Mouse (Mus musculus) layer of hippocampus, adult 9-10 months (tissue): ENCODE results near the gene Gm13090.

ENCODE experiments used
- DNase-seq: peaks from one replicate; pipeline ENCODE4 v3.0.0; 2022; ENCODE audit warnings: low spot score

Gm13090 gene

DNA sequence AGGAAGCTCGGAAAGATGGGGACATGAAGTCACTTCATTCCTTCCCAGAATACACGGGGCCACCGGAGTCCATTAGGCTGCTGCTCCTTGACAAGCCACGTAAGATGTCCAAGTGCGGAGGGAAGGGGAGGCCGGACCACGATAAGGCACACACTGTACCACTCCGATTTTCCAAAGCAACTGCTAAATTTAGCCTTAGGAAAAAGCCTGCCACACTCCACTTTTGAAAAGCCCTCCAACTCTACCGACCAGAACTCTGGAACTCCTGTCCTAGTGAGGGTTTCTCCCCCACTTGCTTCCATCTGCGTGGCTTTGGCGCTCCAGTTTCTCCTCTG lies 7.7 kb downstream of the Gm13090 start:
- no peak for DNase-seq

DNA sequence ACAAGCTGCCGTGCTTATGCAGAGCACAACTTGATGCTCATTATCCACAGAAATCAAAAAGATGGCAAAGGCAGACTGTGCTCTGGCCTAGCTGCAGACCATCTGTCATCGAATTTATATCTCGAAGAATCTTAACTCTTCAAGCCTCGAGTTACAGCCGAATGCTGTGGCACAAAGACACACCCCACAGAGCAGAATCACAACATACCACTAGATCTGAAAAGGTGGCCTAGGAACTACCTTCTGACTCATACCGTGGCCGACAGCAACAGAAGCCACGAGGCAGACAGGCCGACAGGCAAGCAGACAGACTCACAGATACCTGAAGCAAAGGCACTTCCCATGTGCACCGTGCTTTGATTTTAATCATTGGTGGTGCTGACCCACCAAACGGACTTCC lies 14.3 kb downstream of the Gm13090 start:
- peak; percentile 58 for DNase-seq

DNA sequence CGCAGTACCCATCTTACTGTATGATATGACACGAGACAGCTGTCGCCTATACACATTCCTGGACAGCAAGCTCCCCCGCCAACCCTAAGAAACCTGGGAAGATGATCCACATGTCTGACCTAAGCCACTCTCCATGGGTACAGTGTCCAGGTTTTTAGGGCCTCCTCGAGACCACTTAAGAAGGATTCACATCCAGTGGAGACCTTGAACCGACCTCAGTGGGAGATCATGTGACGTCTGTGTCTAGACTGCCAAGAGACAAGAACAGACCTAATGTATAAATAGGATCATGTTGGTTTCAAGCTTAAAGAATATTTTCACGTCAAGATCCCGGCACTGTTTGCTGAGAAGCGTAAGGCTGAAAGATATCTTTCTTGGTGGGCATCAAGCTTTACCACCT lies 14.8 kb downstream of the Gm13090 start:
- no peak for DNase-seq

DNA sequence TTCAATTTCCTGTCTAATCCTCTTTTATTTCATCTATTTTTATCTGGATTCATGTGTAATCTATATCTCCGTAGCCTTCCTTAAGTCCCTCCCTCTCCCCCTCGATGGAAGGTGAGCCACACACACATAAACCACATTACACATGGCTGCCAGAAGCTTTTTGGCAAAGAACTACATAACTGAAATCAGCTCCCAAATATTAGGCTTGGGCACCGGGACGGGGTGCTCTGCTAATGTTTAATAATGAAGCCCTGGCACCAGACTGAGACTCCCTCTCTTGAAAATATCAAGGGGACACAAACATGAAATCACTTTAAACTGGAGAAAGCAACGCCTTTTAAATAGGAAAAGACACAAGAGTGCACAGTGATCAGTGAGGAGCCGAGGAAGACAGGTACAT lies 16.5 kb downstream of the Gm13090 start:
- DNase-seq, result no peak

DNA sequence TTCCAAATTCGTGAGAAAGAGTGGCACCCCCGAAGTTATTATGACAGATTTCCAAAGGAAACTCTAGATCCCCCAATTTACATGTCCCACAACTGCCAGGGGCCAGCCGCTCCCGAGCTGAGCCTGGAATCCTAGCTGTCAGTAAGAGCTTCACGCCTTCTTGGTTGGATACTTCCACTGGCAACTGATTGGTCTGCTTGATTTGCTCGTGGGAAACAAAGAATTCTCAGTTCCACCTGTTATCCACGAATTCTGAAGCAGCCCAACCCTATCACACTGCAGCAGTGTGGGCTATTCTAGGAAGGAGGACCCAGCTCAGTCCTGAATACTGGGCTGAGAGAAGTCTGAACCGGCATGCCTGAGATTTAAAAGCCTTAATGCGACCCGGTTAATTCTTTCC lies 17.1 kb downstream of the Gm13090 start:
- no peak for DNase-seq

DNA sequence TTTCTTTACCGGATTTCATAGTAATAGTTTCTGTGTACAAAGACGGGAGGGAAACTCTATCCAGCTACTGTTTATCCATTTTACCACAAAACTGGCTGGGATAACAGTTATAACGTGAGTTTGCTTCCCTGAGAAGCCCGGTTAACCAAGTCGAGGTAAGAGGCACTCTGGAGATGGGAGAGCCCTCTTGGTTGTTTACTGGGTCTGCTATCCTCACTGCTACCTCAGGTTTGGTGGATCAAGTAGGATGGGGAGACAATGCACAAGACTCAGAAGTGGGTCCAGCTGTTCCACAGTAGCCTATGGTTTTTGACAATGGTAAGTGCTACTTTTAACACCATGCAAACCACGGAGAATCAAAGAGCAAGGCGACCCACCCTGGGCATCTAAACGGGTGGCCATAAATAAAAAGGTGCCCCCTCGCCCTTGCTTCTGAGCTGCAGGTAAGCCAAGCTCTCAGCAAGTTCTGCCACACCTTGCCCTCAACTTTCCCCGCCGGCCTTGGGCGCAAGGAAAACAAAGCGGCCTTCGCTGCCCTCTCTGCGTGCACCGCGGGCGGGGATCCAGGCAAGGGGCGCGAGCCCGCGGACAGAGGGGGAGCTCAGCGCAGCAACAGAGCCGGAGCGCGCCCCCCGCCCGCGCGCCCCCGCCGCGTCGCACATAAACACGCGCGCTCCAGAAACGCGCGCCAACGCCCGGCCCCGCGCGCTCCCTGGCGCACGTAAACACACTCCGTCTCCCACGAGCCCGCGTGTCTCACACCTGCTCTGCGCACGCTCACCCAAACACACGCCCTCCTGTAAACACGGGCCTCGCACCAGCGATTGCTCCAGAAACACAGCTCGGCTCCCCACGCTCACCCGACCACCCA lies 18.0 kb downstream of the Gm13090 start:
- no peak for DNase-seq

DNA sequence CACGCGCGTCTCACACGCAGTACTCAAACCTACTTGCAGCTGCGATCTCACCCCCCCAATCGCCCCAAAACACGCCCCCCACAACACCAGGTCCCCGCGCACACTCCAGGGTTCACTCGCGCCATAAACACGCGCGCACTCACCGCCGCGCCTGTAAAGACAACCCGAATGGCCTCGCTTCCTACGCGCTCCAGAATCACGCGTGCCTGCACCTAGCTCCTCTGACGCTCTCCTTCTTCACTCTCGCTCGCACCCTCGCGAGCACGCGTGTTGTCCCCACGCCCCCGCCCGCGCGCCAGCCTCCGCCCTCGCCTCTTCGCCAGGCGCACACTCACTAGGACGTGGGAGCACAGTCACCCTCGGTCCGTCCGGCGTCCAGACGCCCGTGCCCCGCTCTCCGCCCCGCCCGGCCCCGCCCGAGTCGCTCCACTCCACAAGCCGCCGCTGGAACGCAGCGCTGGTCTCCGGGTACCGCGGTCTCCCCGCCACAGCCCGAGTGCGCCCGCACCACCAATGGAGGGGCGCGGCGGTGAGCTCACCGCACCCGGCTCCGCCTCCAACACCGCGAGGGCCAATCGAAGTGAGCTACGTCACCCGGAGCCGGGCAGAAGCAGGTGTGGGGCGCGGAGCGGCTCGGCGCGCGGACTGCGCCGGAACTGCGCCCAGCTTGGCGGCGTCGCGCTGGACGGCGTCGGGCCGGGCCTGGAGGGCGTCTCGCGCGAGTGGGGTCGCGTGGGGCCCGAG lies 18.8 kb downstream of the Gm13090 start:
- DNase-seq, result no peak

DNA sequence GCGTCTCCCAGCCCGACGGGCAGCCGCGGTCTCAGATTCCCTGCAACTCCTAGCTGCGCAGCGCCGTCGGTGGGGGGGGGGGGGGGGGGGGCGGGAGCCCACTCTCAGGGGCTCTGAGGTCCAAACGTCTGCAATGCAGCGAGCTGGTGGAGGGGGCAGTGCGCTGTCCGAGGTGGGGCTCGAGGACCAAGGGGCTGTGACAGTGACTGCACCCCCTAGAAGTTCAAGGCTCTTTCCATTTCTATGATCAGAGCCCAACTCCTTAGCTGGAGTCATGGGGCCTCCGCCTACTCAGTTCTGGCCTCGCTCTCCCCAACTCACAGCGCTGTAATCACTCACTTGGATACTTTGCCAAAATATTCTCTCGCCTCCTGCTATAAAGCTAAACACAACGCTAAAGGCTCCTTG lies 19.5 kb downstream of the Gm13090 start:
- DNase-seq, result no peak

DNA sequence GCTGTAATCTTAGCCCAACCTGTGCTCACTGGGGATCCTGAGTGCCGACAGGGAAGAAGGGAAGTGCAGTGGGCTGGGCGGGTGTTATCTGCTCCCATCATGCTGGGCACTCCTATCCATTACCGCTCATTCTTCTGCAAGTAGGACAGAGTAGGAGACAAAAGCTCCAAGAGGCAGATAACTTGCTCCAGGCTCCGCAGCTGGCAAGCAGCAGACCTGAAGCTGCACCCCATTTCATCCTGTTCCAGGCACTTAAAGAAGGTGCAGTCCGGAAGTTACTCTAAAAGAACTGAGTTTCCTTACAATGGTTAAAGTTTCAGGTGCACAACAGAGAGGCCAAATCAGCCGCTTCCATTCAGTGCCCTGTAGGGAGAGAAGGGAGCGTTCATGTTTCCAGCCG lies 21.9 kb downstream of the Gm13090 start:
- DNase-seq, result no peak

DNA sequence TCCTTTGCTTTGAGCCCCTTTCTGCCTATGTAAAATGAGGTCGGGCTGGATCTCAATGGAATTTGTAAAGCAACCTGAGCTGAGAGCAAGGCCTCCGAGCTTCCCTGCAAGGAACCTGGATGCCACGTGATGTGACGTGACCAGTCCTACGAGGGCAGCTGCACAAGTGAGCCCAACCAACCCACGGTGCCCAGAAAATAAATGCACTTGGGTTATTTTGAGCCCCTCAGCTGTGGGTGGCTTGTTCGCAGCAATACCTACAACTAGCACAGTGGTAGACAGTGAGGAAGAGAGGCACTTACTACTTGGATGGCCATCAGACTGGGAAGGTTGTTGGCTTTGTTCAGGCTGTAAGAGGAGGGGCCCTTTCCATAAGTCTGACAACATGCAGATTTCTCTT lies 25.2 kb downstream of the Gm13090 start:
- DNase-seq, result no peak

DNA sequence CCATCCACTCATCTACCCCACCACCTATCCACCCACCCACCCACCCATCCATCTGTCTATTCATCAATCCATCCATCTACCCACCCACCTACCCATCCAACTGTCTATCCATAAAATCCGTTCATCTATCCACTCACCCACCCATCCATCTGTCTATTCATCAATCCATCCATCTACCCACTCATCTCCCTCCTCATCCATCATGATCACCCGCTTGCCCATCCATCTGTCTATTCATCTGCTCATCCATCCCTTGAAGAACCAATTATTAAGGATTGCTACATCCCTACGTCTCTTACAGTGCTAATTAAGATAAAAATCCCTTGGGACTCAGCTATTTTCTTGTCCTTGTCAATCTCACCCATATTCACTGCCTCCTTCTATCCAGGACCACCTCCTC lies 29.5 kb downstream of the Gm13090 start:
- DNase-seq, result no peak

DNA sequence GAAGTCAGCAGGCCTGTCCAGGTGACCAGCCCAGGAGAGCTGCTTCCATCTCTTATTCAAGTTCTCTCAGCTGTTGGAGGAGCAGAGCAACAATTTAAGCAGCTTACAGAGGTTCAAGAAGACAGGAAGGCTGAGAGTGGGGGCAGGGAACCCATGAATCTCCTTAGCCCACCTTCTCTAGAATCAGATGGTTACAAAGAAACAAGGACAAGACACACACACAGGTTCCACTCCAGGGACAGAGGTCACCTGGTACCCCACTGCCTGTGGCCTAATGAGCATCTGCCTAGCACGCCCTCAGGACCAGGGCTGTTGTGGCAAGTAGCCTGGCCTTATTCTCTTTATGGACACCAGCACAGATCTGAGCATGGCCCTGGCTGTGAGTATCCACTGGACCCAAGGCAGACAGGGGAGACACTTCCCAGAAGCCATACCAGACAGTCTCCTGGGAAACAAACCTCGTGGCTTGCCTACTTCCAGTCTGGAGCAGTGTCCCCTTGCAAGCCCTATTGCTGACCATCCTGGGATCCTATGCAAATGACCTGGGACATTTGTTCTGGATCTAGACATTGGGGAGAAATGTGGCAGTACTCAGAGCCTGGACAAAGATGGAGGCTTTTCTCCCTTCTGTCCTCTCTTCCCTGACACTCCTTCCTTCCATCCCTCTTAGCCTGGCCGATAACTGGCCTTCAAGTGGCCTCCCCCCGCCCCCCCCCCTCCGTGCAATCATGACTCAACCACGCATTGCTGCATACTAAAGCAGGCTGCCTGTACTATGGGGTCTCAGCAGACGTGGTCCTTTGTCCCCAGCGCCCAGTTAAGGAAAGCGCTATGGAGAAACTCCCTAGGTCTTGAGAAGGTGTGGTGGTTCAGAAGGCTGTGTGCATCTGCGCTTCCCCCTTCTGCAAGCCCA lies 38.5 kb downstream of the Gm13090 start:
- no peak for DNase-seq

DNA sequence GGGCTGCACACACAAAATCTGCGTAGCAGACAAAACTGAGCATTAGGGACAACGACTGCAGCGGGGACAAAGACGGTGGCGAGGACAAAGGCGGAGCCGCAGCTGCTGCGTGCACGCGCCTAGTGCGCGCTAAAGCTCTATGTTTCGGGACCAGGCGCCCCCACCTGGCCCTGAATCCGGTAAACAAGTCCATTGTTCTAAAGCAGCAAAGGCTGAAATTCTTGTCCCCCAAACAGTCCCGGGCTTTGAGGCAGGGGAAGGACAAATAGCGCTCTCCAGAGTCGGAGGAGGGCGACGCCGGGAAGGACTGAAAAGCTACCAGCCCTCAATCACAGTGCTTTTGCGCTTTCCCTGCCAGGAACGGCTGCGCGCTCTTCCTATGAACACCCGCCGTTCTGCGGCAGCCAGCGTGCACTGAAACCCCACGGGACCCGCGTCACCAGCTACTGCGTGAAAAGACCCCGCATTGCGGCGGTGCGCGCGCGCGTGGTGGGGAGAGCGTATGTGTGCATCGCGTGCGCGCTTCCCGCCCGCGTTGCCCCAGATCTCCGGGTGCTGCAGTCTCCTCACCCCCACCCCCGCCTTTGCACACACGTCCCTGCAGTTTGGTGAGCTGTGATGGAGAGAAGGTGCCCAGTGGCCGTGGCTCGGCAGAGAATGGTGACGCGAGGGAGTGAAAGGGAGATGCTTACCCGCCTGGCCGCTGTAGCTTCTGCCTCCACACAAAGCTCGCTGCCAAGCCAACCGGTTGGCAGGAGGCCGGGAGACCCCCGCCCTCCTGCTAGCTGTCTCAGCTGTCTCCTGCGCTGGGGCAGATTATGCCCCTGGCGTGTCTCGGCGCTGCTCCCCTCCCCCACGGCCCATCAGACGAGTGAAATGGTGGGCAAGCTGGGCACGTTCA lies 39.5 kb downstream of the Gm13090 start:
- DNase-seq, result peak; percentile 71

DNA sequence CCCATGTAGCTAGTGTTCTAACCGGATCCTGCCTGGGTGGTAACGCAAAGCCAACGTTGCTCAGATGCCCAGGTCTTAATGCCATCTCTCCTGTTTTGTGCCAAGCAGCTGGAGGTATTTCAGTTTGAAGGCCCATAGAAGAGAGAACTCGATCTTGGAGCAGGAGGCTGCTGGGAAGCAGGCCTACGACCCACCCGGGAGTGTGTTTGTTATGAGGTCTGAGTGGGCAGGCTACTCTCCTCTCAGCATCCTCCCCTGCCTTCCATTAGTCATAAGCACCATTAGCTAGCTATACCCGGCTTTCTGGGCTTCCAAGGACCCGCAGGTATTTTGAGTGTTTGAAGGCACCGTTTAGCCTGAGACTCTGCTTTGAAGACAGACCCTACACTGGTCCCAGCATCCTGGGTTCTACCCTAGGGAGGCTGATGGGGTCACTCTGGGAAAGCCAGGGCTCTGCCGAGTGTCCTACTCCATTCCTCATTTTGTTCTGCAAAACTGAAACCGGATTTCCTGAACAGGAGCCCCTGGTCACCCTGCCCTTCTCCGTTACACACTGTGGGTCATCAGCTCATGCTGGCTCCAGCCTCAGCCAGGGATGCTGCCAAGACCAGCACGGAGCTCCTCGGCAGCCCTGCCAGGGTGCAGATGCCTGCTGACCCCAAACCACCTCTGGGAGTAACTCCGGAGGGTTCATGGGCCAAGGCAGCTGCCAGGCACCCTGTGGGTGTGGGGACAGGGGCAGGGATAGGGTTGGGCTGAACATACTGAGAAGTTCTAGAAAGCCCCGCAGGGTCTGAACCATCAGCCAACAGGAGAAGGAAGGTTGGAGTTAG lies 40.6 kb downstream of the Gm13090 start:
- no peak for DNase-seq

DNA sequence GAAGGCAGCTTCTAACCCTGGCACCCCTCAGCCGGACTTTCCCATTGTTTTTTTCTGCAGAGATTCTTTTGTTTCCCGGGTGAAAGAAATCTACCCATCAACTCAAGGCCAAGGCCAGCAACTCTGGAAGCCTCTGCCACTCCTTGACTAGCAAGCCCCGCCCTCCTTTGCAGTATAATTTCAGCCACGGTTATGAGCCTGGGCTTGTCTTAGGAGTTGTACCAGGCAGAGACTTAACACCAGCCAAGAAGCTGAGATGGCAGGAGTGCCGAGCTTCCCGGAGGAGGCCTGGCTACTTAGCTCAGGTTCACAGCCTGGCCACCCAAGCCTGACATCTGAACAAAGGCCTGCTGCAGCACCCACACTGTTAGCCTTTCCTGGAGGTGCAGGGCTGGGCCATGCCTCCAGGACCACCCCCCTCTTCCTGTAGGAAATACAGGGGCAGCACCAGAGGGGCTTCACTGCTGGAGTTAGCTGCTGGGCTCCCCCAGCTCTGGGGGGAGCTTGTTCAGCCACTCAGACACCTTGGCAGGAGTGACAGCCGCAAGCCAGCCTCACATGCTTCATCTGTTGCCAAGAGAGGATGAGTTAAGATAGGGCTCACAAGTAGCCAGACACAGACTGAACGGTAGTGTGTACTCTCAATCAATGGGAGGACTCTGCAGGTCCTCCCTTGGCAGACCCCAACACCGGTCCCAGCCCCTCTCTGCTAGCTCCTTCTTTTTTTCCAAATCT lies 41.6 kb downstream of the Gm13090 start:
- DNase-seq, result no peak

DNA sequence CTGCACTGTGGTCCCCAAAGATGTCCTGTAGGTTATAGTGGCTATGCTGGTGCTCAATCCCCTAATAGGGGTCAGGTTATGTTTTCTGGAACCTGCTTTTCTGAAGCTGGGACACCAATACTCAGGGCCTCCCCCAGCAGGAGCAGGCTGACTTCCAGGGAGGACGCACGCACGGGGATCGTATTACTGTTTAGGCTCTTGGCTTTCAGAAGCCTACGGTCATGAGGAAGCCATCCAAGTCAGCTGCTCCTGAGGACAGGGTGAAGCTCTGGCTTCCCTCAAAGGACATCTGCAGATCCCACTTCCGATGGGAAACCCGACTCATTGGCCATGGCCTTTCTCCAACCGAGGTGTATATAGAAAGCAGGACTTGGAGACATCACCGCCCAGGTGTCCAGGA lies 43.1 kb downstream of the Gm13090 start:
- no peak for DNase-seq

DNA sequence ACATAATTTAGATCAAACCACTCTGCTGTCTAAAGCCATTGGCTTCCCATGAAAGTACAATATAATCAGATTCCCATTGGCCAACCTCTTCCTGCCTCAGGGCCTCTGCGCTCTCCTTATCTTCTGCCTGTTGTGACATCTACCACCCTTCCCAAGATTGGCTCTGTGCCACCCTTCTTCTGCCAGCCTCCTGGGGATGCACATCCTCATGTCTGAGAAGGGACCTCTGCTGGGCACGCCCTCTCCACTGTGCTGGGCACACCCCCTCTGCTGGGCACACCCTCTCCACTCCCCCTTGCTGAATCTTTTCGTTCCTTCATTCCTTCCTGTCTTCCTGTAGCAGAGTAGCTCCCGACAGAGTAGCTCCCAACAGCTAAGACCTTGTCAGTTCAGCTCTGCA lies 44.4 kb downstream of the Gm13090 start:
- DNase-seq, result no peak

DNA sequence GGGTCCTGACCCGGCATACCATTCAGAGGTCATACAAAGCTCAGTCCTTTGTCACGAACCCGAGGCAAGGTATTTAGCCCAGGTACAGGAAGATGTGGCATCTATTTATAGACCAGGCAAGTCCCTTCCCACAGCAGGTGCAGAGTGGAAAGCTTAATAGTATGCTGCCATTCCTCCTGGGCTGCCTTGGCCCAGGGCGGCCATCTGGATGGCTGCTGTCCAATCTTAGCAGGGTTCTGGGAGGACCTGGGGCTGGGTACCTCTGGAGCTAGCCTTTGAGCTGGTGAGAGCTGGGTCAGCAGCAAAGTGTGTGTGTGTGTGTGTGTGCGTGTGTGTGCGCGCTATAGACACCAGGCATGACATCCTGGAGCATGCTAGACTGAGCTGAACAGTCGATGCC lies 46.1 kb downstream of the Gm13090 start:
- DNase-seq, result no peak

DNA sequence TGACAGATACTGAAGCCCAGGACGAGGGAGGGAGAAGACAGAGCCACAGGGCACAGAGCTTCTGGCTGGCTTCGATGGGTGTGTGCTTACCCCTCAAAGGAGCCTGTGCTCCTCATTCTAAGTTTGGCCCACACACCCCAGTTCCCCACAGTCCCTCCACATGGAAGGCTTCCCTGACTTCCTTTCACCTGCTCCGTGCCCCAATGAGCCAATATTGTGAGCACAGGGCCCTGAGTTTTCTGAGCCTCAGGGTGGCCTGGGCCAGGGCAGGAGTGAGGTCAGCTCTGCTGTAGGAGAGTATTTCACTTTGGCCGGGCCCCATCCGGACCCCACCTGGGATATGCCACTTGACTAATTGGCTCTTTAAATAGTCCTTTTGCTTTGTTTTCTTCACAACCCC lies 48.3 kb downstream of the Gm13090 start:
- DNase-seq, result no peak

DNA sequence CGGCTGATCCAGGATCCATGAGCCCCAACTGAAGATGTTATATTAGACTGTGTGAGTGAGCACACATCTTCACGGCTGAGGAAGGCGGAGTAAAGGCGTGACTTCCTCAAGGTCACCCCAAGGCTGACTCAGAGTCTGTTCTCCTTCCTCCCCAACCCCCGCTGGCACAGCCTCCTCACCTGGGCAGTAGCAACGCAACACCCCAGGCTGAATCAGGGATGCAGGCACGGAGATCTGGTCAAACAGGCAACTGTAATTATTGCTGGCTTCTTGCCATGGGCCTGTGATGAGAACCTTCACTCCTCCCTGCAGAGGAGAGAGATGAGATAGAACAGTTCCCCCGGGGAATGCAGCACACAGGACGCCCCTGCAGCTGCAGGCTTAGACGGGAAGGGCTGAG lies 48.8 kb downstream of the Gm13090 start:
- DNase-seq, result no peak
